Mouse (Mus musculus) spleen, adult 18-20 months (tissue): ENCODE measurements around the gene Gss.
"Not testable (repeated sequence)": the region's sequence is repeated elsewhere in the genome, so short reads cannot be mapped to it uniquely, and the experiment has no call there.

ENCODE experiments used
- DNase-seq, 2 experiments: peaks; one replicate each; pipeline ENCODE4 v3.0.0; 2022; ENCODE audit warnings: mixed read lengths in 2 of 2

The Gss gene

GRCm38 (mm10) chr2:155569223-155569807 lies 23.3 kb downstream of the Gss start:
- no peak for DNase-seq

GRCm38 (mm10) chr2:155567751-155568150 lies 24.9 kb downstream of the Gss start:
- DNase-seq, result no peak

- DNase-seq, result no peak
Observed at GRCm38 (mm10) chr2:155562934-155563333, 29.7 kb downstream of the Gss start.

GRCm38 (mm10) chr2:155562209-155562608 lies 30.4 kb downstream of the Gss start:
- no peak for DNase-seq

- DNase-seq, result no peak
Observed at GRCm38 (mm10) chr2:155554426-155554985, 38.1 kb downstream of the Gss start.

- DNase-seq, result no peak
Observed at GRCm38 (mm10) chr2:155552949-155553354, 39.7 kb downstream of the Gss start.

- DNase-seq, result no peak
Observed at GRCm38 (mm10) chr2:155552336-155552735, 40.3 kb downstream of the Gss start.

GRCm38 (mm10) chr2:155546955-155547354 lies 45.7 kb downstream of the Gss start:
- DNase-seq, result no peak

- no peak for DNase-seq
Observed at GRCm38 (mm10) chr2:155540822-155541458, 51.7 kb downstream of the Gss start.

GRCm38 (mm10) chr2:155539696-155540095 lies 52.9 kb downstream of the Gss start:
- DNase-seq, result no peak

- not testable (repeated sequence) for DNase-seq
Observed at GRCm38 (mm10) chr2:155538463-155539057, 54.0 kb downstream of the Gss start.

GRCm38 (mm10) chr2:155537761-155538462 lies 54.7 kb downstream of the Gss start:
- no peak for DNase-seq

GRCm38 (mm10) chr2:155536292-155536691 lies 56.3 kb downstream of the Gss start:
- DNase-seq, result no peak

- no peak for DNase-seq
Observed at GRCm38 (mm10) chr2:155527367-155527766, 65.2 kb downstream of the Gss start.

- no peak for DNase-seq
Observed at GRCm38 (mm10) chr2:155524378-155524777, 68.2 kb downstream of the Gss start.

GRCm38 (mm10) chr2:155523706-155524105 lies 68.9 kb downstream of the Gss start:
- no peak for DNase-seq

GRCm38 (mm10) chr2:155518531-155519270 lies 73.9 kb downstream of the Gss start:
- DNase-seq, result no peak

- peak; percentile 97 to 99 for DNase-seq
Observed at GRCm38 (mm10) chr2:155517455-155518423, 74.9 kb downstream of the Gss start, which contains the start of the genes Acss2 and Ggt7. Gene Acss2 (plus strand): TSS chr2:155517948. Gene Ggt7 (minus strand): TSS chr2:155518237.

- DNase-seq, result peak in 1 of 2 experiments; percentile 54
Observed at GRCm38 (mm10) chr2:155515941-155516340, 76.7 kb downstream of the Gss start.

GRCm38 (mm10) chr2:155514666-155515065 lies 77.9 kb downstream of the Gss start:
- DNase-seq, result peak; percentile 69 to 82

GRCm38 (mm10) chr2:155513543-155513942 lies 79.1 kb downstream of the Gss start:
- no peak for DNase-seq
